Mouse (Mus musculus): ENCODE results near the gene Dnaja2. TPM values are rescaled to one million over a fixed set of nuclear protein-coding genes. Genes with fewer than 3 reads are reported as not detected.

Dnaja2 gene
- total and polyA plus RNA-seq, 3 experiments: 150 to 471 (median 227) TPM

- no peaks in the 10 kb centered on the region for H3K79me2 ChIP-seq (replicated peaks; ENCODE audit: control insufficient read depth, extremely low read depth, insufficient read depth, poor library complexity, severe bottlenecking)
- in situ Hi-C loops (cut with MboI; ENCODE audit: low pct_ligation_motif_present, low pct_unique_long_range_greater_than_20kb, low sequenced_read_pairs): no loop called here
These were observed 42.9 kb downstream of the Dnaja2 start for GRCm38 (mm10) chr8:85512234-85512633.

GRCm38 (mm10) chr8:85508661-85509060 lies 46.5 kb downstream of the Dnaja2 start:
- H3K4me2 ChIP-seq (ENCODE audit: insufficient read depth, low read depth, poor library complexity, severe bottlenecking): no peak overlapping the region
- no peaks in the 10 kb centered on the region for H3K79me2 ChIP-seq (replicated peaks; ENCODE audit: control insufficient read depth, extremely low read depth, insufficient read depth, poor library complexity, severe bottlenecking)
- peaks cover 0 to 5% of the 10 kb centered on the region in 2 experiments; a peak in 1 of 4 replicates for H3K4me1 ChIP-seq (ENCODE audit: control insufficient read depth in 1 of 2, insufficient read depth in 2 of 2)
- H3K9me3 ChIP-seq (replicated peaks; ENCODE audit: low read length): no peaks in the 10 kb centered on the region
- no peaks in the 10 kb centered on the region for H3K27me3 ChIP-seq (replicated peaks)
- peaks cover 79 to 93% of the 10 kb centered on the region in 2 experiments for H3K36me3 ChIP-seq (replicated peaks in 1 of 2; ENCODE audit: control insufficient read depth in 1 of 2, insufficient read depth in 1 of 2, low read length in 1 of 2)
- no peak overlapping the region for H3K27ac ChIP-seq (ENCODE audit: insufficient read depth, low read depth)
- no peak for DNase-seq (ENCODE audit: extremely low read depth)
- dilution Hi-C loops (cut with MboI; ENCODE audit: extremely low pct_ligation_motif_present, extremely low pct_unique_long_range_greater_than_20kb, low sequenced_read_pairs): no loop called here
- H3K9ac ChIP-seq (ENCODE audit: insufficient read depth, low read depth): no peak overlapping the region
- no peak overlapping the region for H3K4me3 ChIP-seq (replicated peaks in 1 of 3; ENCODE audit: low read depth in 2 of 3, low read length in 2 of 3, poor library complexity in 1 of 3)
- no peak for TF ChIP-seq ETS1 (conservative IDR thresholded peaks at IDR 0.05; ENCODE audit: low read depth, low read length)
- TF ChIP-seq CTCF (conservative IDR thresholded peaks at IDR 0.05 in 1 of 2, IDR thresholded peaks at IDR 0.05 in 1 of 2; ENCODE audit: low read depth in 2 of 2, low read length in 2 of 2): peak in 1 of 2 experiments; percentile 28; a peak in 1 of 4 replicates
- in situ Hi-C loops (cut with MboI; ENCODE audit: low pct_ligation_motif_present, low pct_unique_long_range_greater_than_20kb, low sequenced_read_pairs): no loop called here

More at GRCm38 (mm10) chr8:85512234-85512633, 42.9 kb downstream of the Dnaja2 start:
- no peak for TF ChIP-seq IRF4 (IDR thresholded peaks at IDR 0.05; ENCODE audit: low read depth, low read length)
- no peak for TF ChIP-seq MYC (IDR thresholded peaks at IDR 0.05; ENCODE audit: low read depth, low read length)
- no peak for TF ChIP-seq E2F4 (IDR thresholded peaks at IDR 0.05; ENCODE audit: insufficient replicate concordance, low read depth, low read length)
- no peak for TF ChIP-seq MEF2A (IDR thresholded peaks at IDR 0.05; ENCODE audit: borderline replicate concordance, low read depth, low read length)
- no peak for TF ChIP-seq NELFE (IDR thresholded peaks at IDR 0.05; ENCODE audit: low read depth, low read length)
- TF ChIP-seq ZKSCAN1 (IDR thresholded peaks at IDR 0.05; ENCODE audit: borderline replicate concordance, low read depth, low read length): no peak
- TF ChIP-seq ZC3H11A (IDR thresholded peaks at IDR 0.05; ENCODE audit: low read depth, low read length): no peak
- no peak for TF ChIP-seq EP300 (IDR thresholded peaks at IDR 0.05; ENCODE audit: low read length)
- TF ChIP-seq RAD21 (IDR thresholded peaks at IDR 0.05; ENCODE audit: low read depth, low read length): no peak
- TF ChIP-seq UBTF (IDR thresholded peaks at IDR 0.05; ENCODE audit: low read depth, low read length): no peak
- TF ChIP-seq MAX (IDR thresholded peaks at IDR 0.05; ENCODE audit: low read length): no peak
- TF ChIP-seq TBP (conservative IDR thresholded peaks at IDR 0.05; ENCODE audit: low read depth, low read length): no peak
- no peak for TF ChIP-seq CTCF (conservative IDR thresholded peaks at IDR 0.05 in 1 of 2, IDR thresholded peaks at IDR 0.05 in 1 of 2; ENCODE audit: low read depth in 2 of 2, low read length in 2 of 2)
- H3K4me3 ChIP-seq (replicated peaks in 1 of 3; ENCODE audit: low read depth in 2 of 3, low read length in 2 of 3, poor library complexity in 1 of 3): no peak overlapping the region
- H3K9me3 ChIP-seq (replicated peaks; ENCODE audit: low read length): no peaks in the 10 kb centered on the region
- no peak for DNase-seq (ENCODE audit: extremely low read depth)
- dilution Hi-C loops (cut with MboI; ENCODE audit: extremely low pct_ligation_motif_present, extremely low pct_unique_long_range_greater_than_20kb, low sequenced_read_pairs): no loop called here
- H3K27me3 ChIP-seq (replicated peaks): no peaks in the 10 kb centered on the region
- H3K4me2 ChIP-seq (ENCODE audit: insufficient read depth, low read depth, poor library complexity, severe bottlenecking): no peak overlapping the region
- H3K27ac ChIP-seq (ENCODE audit: insufficient read depth, low read depth): no peak overlapping the region
- H3K4me1 ChIP-seq (ENCODE audit: control insufficient read depth in 1 of 2, insufficient read depth in 2 of 2): no peaks in the 10 kb centered on the region
- H3K9ac ChIP-seq (ENCODE audit: insufficient read depth, low read depth): no peak overlapping the region
- H3K36me3 ChIP-seq (replicated peaks in 1 of 2; ENCODE audit: control insufficient read depth in 1 of 2, insufficient read depth in 1 of 2, low read length in 1 of 2): peaks cover 76 to 96% of the 10 kb centered on the region in 2 experiments
